Mouse (Mus musculus): ENCODE data around the gene Rrnad1. TPM values are rescaled to one million over a fixed set of nuclear protein-coding genes. Genes with fewer than 3 reads are reported as not detected.

Rrnad1 gene
- polyA plus RNA-seq (2021; fragmentation: Nextera tagmentation): 8.3 and 10.7 TPM in 2 replicates
- long read RNA-seq, experiment 1, transcript Rrnad1-201 (8 exons, 2,492 nt): major isoform, 10 of 15 reads
- long read RNA-seq, experiment 1, partial matches to known transcripts: 0 of 15 reads
- long read RNA-seq, experiment 1, other reads (novel, unspliced or antisense): 5 of 15 reads
- long read RNA-seq, experiment 2, transcript Rrnad1-201 (8 exons, 2,492 nt): major isoform, 27 of 109 reads
- long read RNA-seq, experiment 2, transcript Rrnad1-202 (7 exons, 3,197 nt): minor isoform, 14 of 109 reads
- long read RNA-seq, experiment 2, partial matches to known transcripts: 17 of 109 reads
- long read RNA-seq, experiment 2, other reads (novel, unspliced or antisense): 47 of 109 reads

GRCm38 (mm10) chr3:87930078-87930795, at the start of gene Rrnad1, which contains the start of gene Isg20l2:
TSS of gene Rrnad1 (minus strand) at chr3:87930717.
TSS of gene Isg20l2 (plus strand) at chr3:87930314.

GRCm38 (mm10) chr3:87970939-87971488, 40.5 kb upstream of the Rrnad1 start, which contains the start of gene Nes:
TSS of gene Nes (plus strand) at chr3:87971078.

GRCm38 (mm10) chr3:87948378-87949265, 18.1 kb upstream of the Rrnad1 start, which contains the start of gene Crabp2:
TSS of gene Crabp2 (plus strand) at chr3:87948666.

DNA sequence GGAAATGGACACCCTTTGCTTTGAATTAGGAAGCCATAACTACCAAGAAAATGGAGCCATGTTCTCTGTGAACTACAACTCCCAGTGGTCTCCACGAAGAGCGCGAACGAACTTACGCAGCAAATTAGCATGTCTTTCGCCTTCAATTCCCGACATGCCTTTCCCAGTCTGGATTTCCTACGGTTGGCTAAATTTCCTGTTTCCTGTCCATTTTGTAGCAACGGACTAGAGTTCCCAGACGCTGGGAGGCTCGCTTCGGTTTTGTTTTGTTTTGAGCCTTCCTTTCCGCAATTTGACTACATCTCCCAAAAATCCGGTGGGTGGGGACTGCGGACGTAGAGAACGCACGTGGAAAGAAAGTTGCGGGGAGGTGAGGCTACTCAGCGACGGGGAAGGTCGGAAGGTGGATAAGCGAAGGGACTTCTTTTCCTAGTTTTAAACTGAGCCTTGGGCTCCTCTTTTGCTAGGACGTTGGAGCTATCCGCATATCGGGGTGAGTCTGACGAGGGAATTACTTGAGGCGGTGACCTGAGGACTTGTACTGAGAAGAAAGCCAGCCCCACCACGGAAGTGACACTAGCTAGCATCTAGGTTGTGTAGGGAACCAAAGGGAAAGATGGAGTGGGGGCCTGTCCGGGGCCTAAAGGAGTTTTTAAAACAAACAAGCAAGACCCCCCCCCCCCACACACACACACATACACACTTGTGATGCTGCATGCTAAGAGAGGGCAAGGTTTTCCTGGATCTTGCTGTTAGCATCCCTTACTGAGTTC, 11.0 kb downstream of the Rrnad1 start, which contains the start of gene Mrpl24:
Mrpl24 (plus strand) TSS at position 171 of the 773 bp plus-strand sequence.

DNA sequence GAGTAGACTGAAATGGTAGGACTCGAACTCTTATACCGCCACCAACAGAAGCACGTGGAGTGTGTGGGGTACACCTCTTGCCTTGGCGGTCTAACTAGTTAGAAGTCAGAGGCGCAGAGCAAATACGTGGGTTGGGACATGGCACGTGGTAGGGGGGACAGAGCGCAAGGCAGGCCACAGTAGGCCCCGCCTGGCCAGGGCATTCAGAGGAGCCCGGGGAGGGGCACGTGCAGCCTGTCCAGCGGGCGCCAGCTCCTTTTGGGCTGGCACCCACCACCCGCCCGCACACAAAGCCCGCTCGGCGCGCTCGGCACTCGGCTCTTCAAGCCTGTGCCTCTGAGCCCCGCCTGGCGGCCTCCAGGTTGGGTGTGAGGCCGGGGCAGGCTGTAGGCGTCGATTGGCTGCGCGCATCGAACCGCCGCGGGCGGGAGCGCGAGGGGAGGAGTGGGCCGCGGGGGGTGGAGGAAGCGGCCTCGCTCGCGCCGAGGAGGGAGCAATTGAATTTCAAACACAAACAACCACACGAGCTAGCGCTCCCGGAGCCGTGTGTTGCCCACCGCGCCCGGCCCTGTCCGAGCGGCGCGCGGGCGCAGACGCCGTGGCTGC, 24.5 kb downstream of the Rrnad1 start, which contains the start of gene Hdgf:
Hdgf (plus strand) TSS at position 442 of the 606 bp plus-strand sequence.

GRCm38 (mm10) chr3:87885281-87886003, 45.1 kb downstream of the Rrnad1 start, which contains the start of gene Prcc:
TSS of gene Prcc (minus strand) at chr3:87885608.

Other genes starting within 250 kb of the Rrnad1 start
- gene Lrrc71, start 182.1 kb downstream of the Rrnad1 start, polyA plus RNA-seq (2021; fragmentation: Nextera tagmentation): 0.46 and 0.98 TPM in 2 replicates
- 0.18 and 0.49 TPM in 2 replicates for gene Ntrk1, start 135.6 kb downstream of the Rrnad1 start, polyA plus RNA-seq (2021; fragmentation: Nextera tagmentation)
- 0.15 TPM in 1 of 2 replicates, not detected in the other for gene Insrr, start 133.8 kb downstream of the Rrnad1 start, polyA plus RNA-seq (2021; fragmentation: Nextera tagmentation)
- 2.2 and 3.1 TPM in 2 replicates for gene Pear1, start 106.4 kb downstream of the Rrnad1 start, polyA plus RNA-seq (2021; fragmentation: Nextera tagmentation)
- 0.08 TPM in 1 of 2 replicates, not detected in the other for gene Sh2d2a, start 84.0 kb downstream of the Rrnad1 start, polyA plus RNA-seq (2021; fragmentation: Nextera tagmentation)
- gene Prcc, start 45.1 kb downstream of the Rrnad1 start, polyA plus RNA-seq (2021; fragmentation: Nextera tagmentation): 2.4 and 2.7 TPM in 2 replicates
- 90.1 and 97.6 TPM in 2 replicates for gene Hdgf, start 24.4 kb downstream of the Rrnad1 start, polyA plus RNA-seq (2021; fragmentation: Nextera tagmentation)
- 77.3 and 83.4 TPM in 2 replicates for gene Mrpl24, start 11.2 kb downstream of the Rrnad1 start, polyA plus RNA-seq (2021; fragmentation: Nextera tagmentation)
- gene Isg20l2, start 403 bp downstream of the Rrnad1 start, polyA plus RNA-seq (2021; fragmentation: Nextera tagmentation): 3.4 and 3.7 TPM in 2 replicates
- 2.6 and 10.6 TPM in 2 replicates for gene Crabp2, start 17.9 kb upstream of the Rrnad1 start, polyA plus RNA-seq (2021; fragmentation: Nextera tagmentation)
- gene Nes, start 40.4 kb upstream of the Rrnad1 start, polyA plus RNA-seq (2021; fragmentation: Nextera tagmentation): 1.4 and 2.2 TPM in 2 replicates
- gene Bcan, start 69.5 kb upstream of the Rrnad1 start, polyA plus RNA-seq (2021; fragmentation: Nextera tagmentation): 185 and 220 TPM in 2 replicates
- gene Hapln2, start 96.9 kb upstream of the Rrnad1 start, polyA plus RNA-seq (2021; fragmentation: Nextera tagmentation): 12.8 and 16.0 TPM in 2 replicates
- gene Gpatch4, start 112.4 kb upstream of the Rrnad1 start, polyA plus RNA-seq (2021; fragmentation: Nextera tagmentation): 18.0 and 18.5 TPM in 2 replicates
- 237 TPM in 2 replicates for gene Naxe, start 127.8 kb upstream of the Rrnad1 start, polyA plus RNA-seq (2021; fragmentation: Nextera tagmentation)
- not detected in 2 replicates for gene Ttc24, start 147.6 kb upstream of the Rrnad1 start, polyA plus RNA-seq (2021; fragmentation: Nextera tagmentation)
- gene Iqgap3, start 151.3 kb upstream of the Rrnad1 start, polyA plus RNA-seq (2021; fragmentation: Nextera tagmentation): 0.15 and 0.16 TPM in 2 replicates
- gene Mef2d, start 211.7 kb upstream of the Rrnad1 start, polyA plus RNA-seq (2021; fragmentation: Nextera tagmentation): 62.2 and 79.5 TPM in 2 replicates